Mouse (Mus musculus) layer of hippocampus, adult 2 months (tissue): ENCODE results near the gene F12. TPM values are rescaled to one million over a fixed set of nuclear protein-coding genes. Genes with fewer than 3 reads are reported as not detected.

ENCODE experiments used
- DNase-seq, 2 experiments: peaks; one replicate each; pipeline ENCODE4 v3.0.0; 2022; ENCODE audit warnings: low spot score in 2 of 2
- H3K27ac ChIP-seq: fragments of 200-600 bp; 2 replicates; pipeline ENCODE4 v1.8.1; 2022
- H3K4me3 ChIP-seq: fragments of 200-600 bp; 2 replicates; pipeline ENCODE4 v1.8.1; 2022; ENCODE audit warnings: mild to moderate bottlenecking
- CTCF ChIP-seq: fragments of 200-600 bp; conservative IDR thresholded peaks from 2 replicates; pipeline ENCODE4 v1.8.1; 2022; ENCODE audit warnings: antibody characterized with exemption, mild to moderate bottlenecking, moderate library complexity
- total RNA-seq, 2 experiments: library from RNA; stranded (reverse); gene quantifications; 2 replicates each; pipeline ENCODE4 v1.2.3; 2021

Gene F12
- total RNA-seq, 2 experiments from 2014 or later = 0.44 to 0.93 TPM

GRCm38 (mm10) chr13:55465830-55466440, 39.3 kb upstream of the F12 start:
- TF ChIP-seq CTCF = no peak
- Histone ChIP-seq H3K27ac (peak overlapping the region; percentile 99), H3K4me3 (peak overlapping the region; percentile 96)
- DNase-seq = no peak

GRCm38 (mm10) chr13:55465184-55465583, 38.6 kb upstream of the F12 start:
- H3K4me3 ChIP-seq = peak overlapping the region; percentile 96
- TF ChIP-seq CTCF = no peak
- peak overlapping the region; percentile 99 for H3K27ac ChIP-seq
- DNase-seq = peak in 1 of 2 experiments; percentile 43

- H3K27ac ChIP-seq = peak within 1 kb of the TSS; percentile 99
- TF ChIP-seq CTCF = no peak
- peak; percentile 76 to 77 for DNase-seq
These were observed 37.7 kb upstream of the F12 start, which contains the start of gene Prr7 for GRCm38 (mm10) chr13:55464027-55464884. Gene Prr7, plus strand, starts transcription at chr13:55464267.

GRCm38 (mm10) chr13:55463399-55464026, 36.9 kb upstream of the F12 start:
- Histone ChIP-seq H3K27ac (peak overlapping the region; percentile 99), H3K4me3 (peak overlapping the region; percentile 96)
- DNase-seq = no peak
- TF ChIP-seq CTCF = no peak

More at GRCm38 (mm10) chr13:55464027-55464884, 37.7 kb upstream of the F12 start, which contains the start of gene Prr7:
- peak within 1 kb of the TSS; percentile 96 for H3K4me3 ChIP-seq

DNA sequence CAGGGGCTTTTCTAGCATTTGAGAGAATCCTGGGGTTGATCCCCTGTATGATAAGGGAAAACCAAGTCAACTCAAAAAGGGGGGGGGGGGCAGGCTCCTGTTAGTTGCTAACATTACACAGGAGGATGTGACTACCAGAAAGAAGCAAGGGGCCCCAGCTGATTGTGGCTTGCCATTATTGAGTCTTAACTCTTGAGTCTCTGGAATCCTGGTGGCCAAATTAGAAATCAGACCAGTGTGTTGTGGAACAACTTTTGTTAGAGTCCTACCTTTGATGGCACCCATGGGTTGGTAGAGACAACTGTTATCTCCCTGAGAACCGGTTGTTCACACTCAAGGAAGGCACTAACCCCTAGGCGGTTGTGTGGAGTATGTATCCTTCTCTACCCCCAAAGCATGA, 36.4 kb upstream of the F12 start:
- H3K4me3 ChIP-seq = no peak overlapping the region
- H3K27ac ChIP-seq = peak overlapping the region; percentile 99; the same call in 1 of the 2 replicates

GRCm38 (mm10) chr13:55451785-55452549, 25.4 kb upstream of the F12 start:
- no peak for DNase-seq
- Histone ChIP-seq H3K4me3 (no peak overlapping the region), H3K27ac (no peak overlapping the region)
- no peak for TF ChIP-seq CTCF

More for the DNA sequence above, 36.4 kb upstream of the F12 start:
- TF ChIP-seq CTCF = no peak
- DNase-seq = no peak

GRCm38 (mm10) chr13:55451296-55451695, 24.7 kb upstream of the F12 start:
- no peak for DNase-seq
- no peak overlapping the region for H3K27ac ChIP-seq
- TF ChIP-seq CTCF = no peak
- H3K4me3 ChIP-seq = no peak overlapping the region

DNA sequence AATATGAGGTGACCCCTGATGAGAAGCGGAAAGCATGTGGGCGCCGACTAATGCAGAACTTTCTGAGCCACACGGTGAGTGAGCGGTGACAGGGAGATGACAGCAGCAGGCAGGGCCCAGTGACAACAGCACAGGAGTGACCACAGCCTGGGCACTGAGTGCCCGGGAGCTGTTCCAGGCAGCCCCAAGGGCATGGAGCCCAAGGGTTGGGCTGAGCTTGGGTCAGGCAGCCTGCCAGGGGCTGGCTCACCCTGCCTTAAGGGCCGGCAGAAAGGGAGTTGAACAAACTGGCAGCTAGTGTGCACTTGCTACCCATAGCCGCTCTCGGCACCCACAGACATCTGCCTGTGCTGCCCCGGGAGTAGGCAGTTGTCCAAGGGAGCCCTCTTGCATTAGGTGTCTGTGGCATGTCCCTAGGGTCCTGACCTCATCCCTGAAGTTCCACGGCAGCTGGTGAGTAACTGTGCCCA, 24.0 kb upstream of the F12 start:
- no peak for TF ChIP-seq CTCF
- Histone ChIP-seq H3K27ac (peak overlapping the region; percentile 48; the same call in 1 of the 2 replicates), H3K4me3 (no peak overlapping the region)
- DNase-seq = peak; percentile 55 to 64

DNA sequence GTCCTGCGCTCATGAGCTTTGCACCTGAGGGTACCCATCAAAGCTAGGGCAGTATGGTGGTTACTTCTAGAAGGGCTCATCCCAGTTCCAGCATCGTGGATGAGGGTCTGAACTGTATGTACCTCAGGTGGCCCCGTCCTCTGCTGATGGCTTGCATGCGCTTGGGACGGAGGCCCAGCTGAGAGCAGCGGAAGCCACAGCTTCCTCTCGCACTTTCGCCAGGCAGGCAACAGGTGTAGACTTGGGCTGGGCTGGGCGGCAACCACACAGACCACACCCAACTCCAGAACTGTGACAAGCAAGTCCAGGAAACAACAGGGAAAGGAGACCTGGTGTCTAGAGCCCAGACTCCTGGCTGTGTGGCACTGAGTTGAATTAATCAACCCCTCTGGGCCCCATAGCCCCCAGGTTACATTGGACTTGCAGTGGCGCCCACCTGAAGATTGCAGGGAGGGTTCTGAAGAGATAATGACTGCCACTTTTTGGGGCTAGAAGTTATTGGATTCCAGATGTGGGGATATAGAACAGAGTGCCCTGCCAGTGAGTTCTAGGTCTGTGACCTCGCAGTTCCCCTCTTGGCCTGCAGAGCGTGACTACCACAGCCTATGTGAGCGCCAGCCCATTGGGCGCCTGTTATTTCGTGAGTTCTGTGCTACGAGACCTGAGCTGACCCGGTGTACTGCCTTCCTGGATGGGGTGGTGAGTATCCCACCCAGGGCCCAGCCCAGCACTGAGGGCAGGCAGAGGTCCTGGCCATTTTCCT, 23.3 kb upstream of the F12 start:
- no peak overlapping the region for H3K27ac ChIP-seq
- H3K4me3 ChIP-seq = no peak overlapping the region
- DNase-seq = no peak
- peak; percentile 51 for TF ChIP-seq CTCF

GRCm38 (mm10) chr13:55449205-55449604, 22.6 kb upstream of the F12 start:
- Histone ChIP-seq H3K4me3 (no peak overlapping the region), H3K27ac (no peak overlapping the region)
- DNase-seq = no peak
- no peak for TF ChIP-seq CTCF

DNA sequence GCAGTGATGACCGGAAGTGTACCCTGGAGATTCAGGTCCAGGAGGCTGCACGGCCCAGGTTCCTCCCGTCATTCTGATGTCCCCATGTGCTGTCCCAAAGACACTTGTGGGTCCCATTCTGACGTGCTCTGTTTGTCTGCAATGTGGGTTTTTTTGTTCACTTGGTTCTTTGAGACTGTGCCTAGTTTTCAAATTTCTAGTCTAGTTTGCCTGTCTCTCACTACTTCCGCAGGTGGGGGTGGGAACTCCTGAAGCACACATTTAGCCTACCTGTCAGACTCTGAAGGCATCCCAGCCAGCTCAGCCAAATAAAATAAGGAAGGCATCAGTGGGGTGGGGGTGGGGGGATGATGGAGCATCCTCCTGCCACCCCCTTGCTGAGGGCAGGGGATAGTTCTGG, 21.5 kb upstream of the F12 start:
- no peak for DNase-seq
- Histone ChIP-seq H3K4me3 (no peak overlapping the region), H3K27ac (no peak overlapping the region)
- no peak for TF ChIP-seq CTCF

GRCm38 (mm10) chr13:55447543-55447943, 20.9 kb upstream of the F12 start:
- no peak for DNase-seq
- Histone ChIP-seq H3K4me3 (no peak overlapping the region), H3K27ac (no peak overlapping the region)
- no peak for TF ChIP-seq CTCF
